Mouse (Mus musculus) small intestine, adult 2 months (tissue): ENCODE data around the gene Fam136a.

Experiments
- CTCF ChIP-seq: fragments of 200-500 bp; IDR thresholded peaks from 2 replicates; pipeline ENCODE4 v1.5.1; 2012; ENCODE audit warnings: low read depth, mild to moderate bottlenecking, control low read depth, inconsistent platforms, low read length, moderate library complexity, mixed read lengths; ENCODE audit not compliant: insufficient replicate concordance, insufficient read length; ENCODE audit errors: extremely low read depth
- POLR2A ChIP-seq: fragments of 200-500 bp; IDR thresholded peaks from 2 replicates; pipeline ENCODE4 v1.6.1; 2012; ENCODE audit warnings: low read depth, mild to moderate bottlenecking, control low read depth, inconsistent platforms, low read length, moderate library complexity

- TF ChIP-seq CTCF (no peak), POLR2A (no peak)
Measured at GRCm38 (mm10) chr6:86335121-86335849, 30.2 kb upstream of the Fam136a start.
